Comparison of ENCODE assay signal across 9 mouse cellular contexts in genomic region chr4:117041283-117041721, GRCm38 (mm10). TPM values are rescaled to one million over a fixed set of nuclear protein-coding genes. Genes with fewer than 3 reads are reported as not detected.
DNase-seq lines count a peak whose midpoint lies in the region; ATAC-seq and TF ChIP-seq lines count a peak whose summit lies in the region.
"Had no signal": no experiment of that assay in that cellular context is flagged by ENCODE, and none has a peak within 500 bp of the region (broad histone marks: within the 10 kb centered on the region; RNA-seq: fewer than 3 reads in every experiment).

No protein-coding gene starts in this region.

- DNase-seq in kidney, adult 11 months, result peak; percentile 75
- DNase-seq in cerebellum, adult 2 months, result peak; percentile 29 to 42
- DNase-seq in lung, postnatal 4 days, result peak; percentile 70 to 82
- no peak for DNase-seq in c-Kit-positive CD71-positive TER-119-positive erythroid progenitor cells, embryonic 14.5 days (ENCODE audit: low spot score)
- no peak for DNase-seq in left cerebral cortex, postnatal 36 days (ENCODE audit: low spot score in 2 of 2)

- no peak overlapping the region for H3K9ac ChIP-seq in kidney, embryonic 16.5 days (replicated peaks; ENCODE audit: low read length)
- no peak overlapping the region for H3K9ac ChIP-seq in kidney, embryonic 14.5 days (ENCODE audit: low read depth, low read length)

- 70% methylated on average over 4 of the region's 4 CpGs for WGBS in kidney, embryonic 16.5 days
- 23% methylated on average over 4 of the region's 4 CpGs for WGBS in cerebellum, adult 2 months
- 62% methylated on average over 4 of the region's 4 CpGs for WGBS in kidney, embryonic 14.5 days

- no peaks in the 10 kb centered on the region for H3K9me3 ChIP-seq in kidney, embryonic 16.5 days (ENCODE audit: low read length)
- H3K9me3 ChIP-seq in kidney, embryonic 14.5 days (ENCODE audit: control insufficient read depth, low read length), result no peaks in the 10 kb centered on the region

- no peak overlapping the region for H3K4me3 ChIP-seq in kidney, embryonic 16.5 days (ENCODE audit: low read length)
- no peak overlapping the region for H3K4me3 ChIP-seq in cerebellum, adult 2 months (replicated peaks; ENCODE audit: insufficient read depth, low read depth, low read length)
- H3K4me3 ChIP-seq in kidney, embryonic 14.5 days (ENCODE audit: low read length), result no peak overlapping the region
- H3K4me3 ChIP-seq: erythroblast, embryonic 14.5 days had no signal

- no peaks in the 10 kb centered on the region for H3K27me3 ChIP-seq in kidney, embryonic 16.5 days (ENCODE audit: insufficient read depth, low read length)
- no peaks in the 10 kb centered on the region for H3K27me3 ChIP-seq in cerebellum, adult 2 months (ENCODE audit: control insufficient read depth, insufficient read depth, low read length)
- H3K27me3 ChIP-seq in kidney, embryonic 14.5 days (ENCODE audit: control insufficient read depth, insufficient read depth, low read length), result no peaks in the 10 kb centered on the region

- TF ChIP-seq CTCF in cerebellum, adult 2 months (IDR thresholded peaks at IDR 0.05; ENCODE audit: borderline replicate concordance, insufficient read depth, low read depth, low read length), result no peak

- H3K27ac ChIP-seq in kidney, embryonic 16.5 days (ENCODE audit: low read length), result no peak overlapping the region
- peak overlapping the region; percentile 69; the same call in 1 of the 2 replicates for H3K27ac ChIP-seq in cerebellum, adult 2 months (ENCODE audit: insufficient read depth, low read length)
- peak overlapping the region; percentile 42; the same call in 1 of the 2 replicates for H3K27ac ChIP-seq in kidney, embryonic 14.5 days (ENCODE audit: low read depth, low read length)

- H3K36me3 ChIP-seq in kidney, embryonic 16.5 days (ENCODE audit: insufficient read depth, low read length), result no peaks in the 10 kb centered on the region
- H3K36me3 ChIP-seq in kidney, embryonic 14.5 days (ENCODE audit: control insufficient read depth, insufficient read depth, low read length), result peaks cover 3% of the 10 kb centered on the region; the same call in 1 of the 2 replicates

- intact Hi-C loops in left cerebral cortex, postnatal 36 days (cut with DNase I), result no loop called here

- no peak overlapping the region for H3K4me2 ChIP-seq in kidney, embryonic 16.5 days (replicated peaks; ENCODE audit: low read depth, low read length)
- H3K4me2 ChIP-seq in kidney, embryonic 14.5 days (replicated peaks; ENCODE audit: low read depth, low read length), result no peak overlapping the region

- H3K4me1 ChIP-seq in kidney, embryonic 16.5 days (ENCODE audit: insufficient read depth, low read length), result peaks cover 21% of the 10 kb centered on the region
- peaks cover 4% of the 10 kb centered on the region; the same call in 1 of the 2 replicates for H3K4me1 ChIP-seq in cerebellum, adult 2 months (ENCODE audit: control insufficient read depth, insufficient read depth, low read length)
- 0 out of 2 replicates have a peak, but pooled peaks cover 5% of the 10 kb centered on the region for H3K4me1 ChIP-seq in kidney, embryonic 14.5 days (ENCODE audit: control insufficient read depth, insufficient read depth, low read length)

- no peak for TF ChIP-seq POLR2A in cerebellum, adult 2 months (IDR thresholded peaks at IDR 0.05; ENCODE audit: borderline replicate concordance, insufficient read depth, low read length)

- no peak for ATAC-seq in kidney, embryonic 16.5 days (ENCODE audit: low FRiP score, low TSS enrichment)
- ATAC-seq in granulocyte monocyte progenitor cell, adult 5-6 weeks (replicated peaks; ENCODE audit: poor library complexity, severe bottlenecking), result peak; percentile 99
- ATAC-seq in kidney, embryonic 14.5 days (ENCODE audit: low FRiP score, low TSS enrichment), result no peak; the same call in 1 of the 2 replicates

RNA-seq across cellular contexts. Expression of gene Eif2b3, which starts 22.1 kb away (rescaled TPM):
- 45.2 and 45.8 TPM in 2 replicates for polyA plus RNA-seq in kidney, embryonic 16.5 days (2015; fragmentation: Nextera tagmentation; extraction: Ambion mirVana)
- 26.1 and 26.3 TPM in 2 replicates for polyA plus RNA-seq in cerebellum, adult 2 months (2012; rRNA removed)
- total RNA-seq in granulocyte monocyte progenitor cell, adult 5-6 weeks (2014; fragmentation: Nextera tagmentation), result 13.1 and 31.2 TPM in 2 replicates
- total RNA-seq in granulocyte monocyte progenitor cell, adult 5-6 weeks (2017), result 39.7 and 41.3 TPM in 2 replicates
- polyA plus RNA-seq in kidney, embryonic 14.5 days (2014; fragmentation: Nextera tagmentation; extraction: Ambion mirVana), result 52.9 and 53.2 TPM in 2 replicates
- total RNA-seq in left cerebral cortex, postnatal 36 days (2021), result 10 to 100 TPM; 16.1 to 21.6 TPM

RNA-seq across cellular contexts. Expression of gene Hectd3, which starts 46.2 kb away (rescaled TPM):
- polyA plus RNA-seq in kidney, embryonic 16.5 days (2015; fragmentation: Nextera tagmentation; extraction: Ambion mirVana), result 11.5 and 12.4 TPM in 2 replicates
- polyA plus RNA-seq in cerebellum, adult 2 months (2012; rRNA removed), result 69.5 and 73.1 TPM in 2 replicates
- total RNA-seq in granulocyte monocyte progenitor cell, adult 5-6 weeks (2014; fragmentation: Nextera tagmentation), result 8.5 and 9.2 TPM in 2 replicates
- 14.7 and 15.3 TPM in 2 replicates for total RNA-seq in granulocyte monocyte progenitor cell, adult 5-6 weeks (2017)
- polyA plus RNA-seq in kidney, embryonic 14.5 days (2014; fragmentation: Nextera tagmentation; extraction: Ambion mirVana), result 4.5 and 7.6 TPM in 2 replicates
- 10 to 100 TPM; 41.5 to 45.7 TPM for total RNA-seq in left cerebral cortex, postnatal 36 days (2021)

RNA-seq across cellular contexts. Expression of gene Urod, which starts 47.1 kb away (rescaled TPM):
- 107 and 109 TPM in 2 replicates for polyA plus RNA-seq in kidney, embryonic 16.5 days (2015; fragmentation: Nextera tagmentation; extraction: Ambion mirVana)
- 107 and 109 TPM in 2 replicates for polyA plus RNA-seq in cerebellum, adult 2 months (2012; rRNA removed)
- total RNA-seq in granulocyte monocyte progenitor cell, adult 5-6 weeks (2014; fragmentation: Nextera tagmentation), result 47.7 and 89.1 TPM in 2 replicates
- 40.2 and 57.8 TPM in 2 replicates for total RNA-seq in granulocyte monocyte progenitor cell, adult 5-6 weeks (2017)
- polyA plus RNA-seq in kidney, embryonic 14.5 days (2014; fragmentation: Nextera tagmentation; extraction: Ambion mirVana), result 83.9 and 101 TPM in 2 replicates
- 10 to 100 TPM; 60.9 to 63.5 TPM for total RNA-seq in left cerebral cortex, postnatal 36 days (2021)

RNA-seq across cellular contexts. Expression of gene Ptch2, which starts 54.6 kb away (rescaled TPM):
- polyA plus RNA-seq in kidney, embryonic 16.5 days (2015; fragmentation: Nextera tagmentation; extraction: Ambion mirVana), result 8.8 and 10.0 TPM in 2 replicates
- 3.6 and 3.9 TPM in 2 replicates for polyA plus RNA-seq in cerebellum, adult 2 months (2012; rRNA removed)
- total RNA-seq in granulocyte monocyte progenitor cell, adult 5-6 weeks (2014; fragmentation: Nextera tagmentation), result 0.97 TPM in 1 of 2 replicates, not detected in the other
- not detected in 2 replicates for total RNA-seq in granulocyte monocyte progenitor cell, adult 5-6 weeks (2017)
- polyA plus RNA-seq in kidney, embryonic 14.5 days (2014; fragmentation: Nextera tagmentation; extraction: Ambion mirVana), result 6.0 and 7.6 TPM in 2 replicates
- total RNA-seq in left cerebral cortex, postnatal 36 days (2021), result 1 to 10 TPM; 1.4 to 1.9 TPM

Comparison
In these comparisons a context has a peak if more than half of its experiments do, and no peak if none do; other contexts are left out.
1. DNase-seq: peak in kidney, adult 11 months (single experiment), cerebellum, adult 2 months (2 of 2) and lung, postnatal 4 days (2 of 2); none in c-Kit-positive CD71-positive TER-119-positive erythroid progenitor cells, embryonic 14.5 days (single experiment) and left cerebral cortex, postnatal 36 days (0 of 2).